Mouse (Mus musculus) intestine, embryonic 15.5 days (tissue): ENCODE data around the gene Gm49486. TPM values are rescaled to one million over a fixed set of nuclear protein-coding genes. Genes with fewer than 3 reads are reported as not detected.
A peak's percentile ranks its signal among the peaks of the same experiment; 100 is the strongest.

ENCODE experiments used
- ATAC-seq: fragments of 200-750 bp; cut with Nextera tagmentation; 2 replicates; pipeline ENCODE4 v1.8.0; 2017; ENCODE audit warnings: moderate TSS enrichment, moderate library complexity
- H3K27ac ChIP-seq: fragments of 300-500 bp; sonication (generic); 2 replicates; pipeline ENCODE4 v1.5.1; 2015; ENCODE audit warnings: mild to moderate bottlenecking, inconsistent platforms
- H3K27me3 ChIP-seq: fragments of 300-500 bp; sonication (generic); replicated peaks from 2 replicates; pipeline ENCODE4 v1.6.1; 2015; ENCODE audit warnings: inconsistent platforms
- H3K36me3 ChIP-seq: fragments of 300-500 bp; sonication (generic); 2 replicates; pipeline ENCODE4 v1.6.1; 2015; ENCODE audit warnings: inconsistent platforms
- H3K4me1 ChIP-seq: fragments of 300-500 bp; sonication (generic); replicated peaks from 2 replicates; pipeline ENCODE4 v1.6.1; 2015; ENCODE audit warnings: inconsistent platforms
- H3K4me2 ChIP-seq: fragments of 300-500 bp; sonication (generic); replicated peaks from 2 replicates; pipeline ENCODE4 v1.6.1; 2015; ENCODE audit warnings: mild to moderate bottlenecking, inconsistent platforms
- H3K4me3 ChIP-seq: fragments of 300-500 bp; sonication (generic); replicated peaks from 2 replicates; pipeline ENCODE4 v1.5.1; 2015; ENCODE audit warnings: inconsistent platforms
- H3K9ac ChIP-seq: fragments of 300-500 bp; sonication (generic); 2 replicates; pipeline ENCODE4 v1.6.1; 2015; ENCODE audit warnings: inconsistent platforms
- H3K9me3 ChIP-seq: fragments of 300-500 bp; sonication (generic); 2 replicates; pipeline ENCODE4 v1.6.1; 2016; ENCODE audit warnings: inconsistent platforms
- WGBS: fragments of 180-500 bp; shearing (Covaris S2); methylation state at CpG from one replicate; pipeline ENCODE4 v1.1.7; 2015; 5-methylcytosine and 5-hydroxymethylcytosine counted together
- polyA plus RNA-seq: library from polyadenylated mRNA; unstranded; fragments of >200 nt; fragmentation: Nextera tagmentation; extraction: Ambion mirVana; gene quantifications from 2 replicates; pipeline ENCODE4 v1.2.1, GENCODE M21; 2015

Gene Gm49486
- polyA plus RNA-seq, 1 experiment from 2014 or later, result 0.35 TPM

DNA sequence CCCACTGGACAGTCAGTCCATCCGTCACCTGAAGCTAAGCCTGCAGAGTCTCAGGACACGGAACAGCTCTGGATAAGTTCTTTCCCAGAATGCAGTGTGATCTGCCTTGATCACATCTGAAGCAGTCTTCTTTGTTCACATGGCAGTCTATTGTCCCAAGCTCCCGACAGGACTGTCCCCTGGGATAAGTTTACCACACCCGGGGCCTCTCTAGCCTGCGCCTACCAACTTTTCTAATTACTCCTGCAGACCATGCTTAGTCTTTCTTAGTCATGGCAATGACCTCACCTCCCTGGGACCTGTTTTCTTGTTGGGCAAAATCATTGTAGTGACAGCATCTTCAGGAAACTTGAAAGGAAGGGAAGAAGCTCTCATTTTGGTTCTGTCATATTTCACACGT lies 8.8 kb downstream of the Gm49486 start:
- WGBS, result 71% methylated on average over 6 of the region's 6 CpGs
- no peak overlapping the region for H3K4me2 ChIP-seq
- no peaks in the 10 kb centered on the region for H3K27me3 ChIP-seq
- H3K9ac ChIP-seq, result no peak overlapping the region
- 0 out of 2 replicates have a peak, but pooled peaks cover 14% of the 10 kb centered on the region for H3K4me1 ChIP-seq
- H3K4me3 ChIP-seq, result no peak overlapping the region
- H3K27ac ChIP-seq, result no peak overlapping the region
- ATAC-seq, result no peak
- peaks cover 35% of the 10 kb centered on the region; the same call in 1 of the 2 replicates for H3K36me3 ChIP-seq
- no peaks in the 10 kb centered on the region for H3K9me3 ChIP-seq

DNA sequence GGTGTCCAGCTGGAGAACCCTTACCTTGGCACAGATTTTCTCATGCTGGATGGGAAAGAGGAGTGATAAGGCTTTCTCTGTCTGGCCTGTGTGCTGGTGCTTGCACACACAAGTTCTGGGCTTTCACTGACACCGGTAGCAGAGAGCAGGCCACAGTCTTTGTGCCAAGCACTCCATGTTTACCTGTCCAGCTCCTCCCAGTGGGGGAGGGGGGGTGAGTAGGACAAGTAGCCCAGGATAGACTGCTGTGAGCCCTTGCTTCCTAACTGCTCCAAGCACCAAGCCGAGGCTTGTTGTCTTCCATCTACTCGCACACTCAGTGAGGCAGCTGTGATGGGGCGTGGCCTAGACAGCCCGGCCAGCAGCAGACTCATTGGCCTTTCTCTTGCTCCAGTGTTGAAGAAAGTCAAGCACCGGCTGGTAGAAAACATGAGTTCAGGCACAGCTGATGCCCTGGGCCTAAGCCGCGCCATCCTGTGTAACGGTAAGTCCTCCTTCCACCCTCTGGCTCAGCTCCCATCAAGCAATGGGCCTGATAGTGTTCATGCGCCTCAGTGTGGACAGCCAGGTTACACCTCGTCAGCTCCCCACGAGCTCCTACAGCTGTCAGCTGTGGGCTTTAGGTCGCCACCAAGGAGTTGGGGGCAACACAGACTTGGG lies 13.5 kb downstream of the Gm49486 start:
- H3K9me3 ChIP-seq, result no peaks in the 10 kb centered on the region
- 71% methylated on average over 13 of the region's 13 CpGs for WGBS
- H3K27me3 ChIP-seq, result no peaks in the 10 kb centered on the region
- ATAC-seq, result peak; percentile 60
- 0 out of 2 replicates have a peak, but pooled peaks cover 9% of the 10 kb centered on the region for H3K4me1 ChIP-seq
- no peak overlapping the region for H3K4me3 ChIP-seq
- no peak overlapping the region for H3K27ac ChIP-seq
- no peak overlapping the region for H3K9ac ChIP-seq
- peaks cover 27% of the 10 kb centered on the region; the same call in 1 of the 2 replicates for H3K36me3 ChIP-seq
- H3K4me2 ChIP-seq, result no peak overlapping the region

DNA sequence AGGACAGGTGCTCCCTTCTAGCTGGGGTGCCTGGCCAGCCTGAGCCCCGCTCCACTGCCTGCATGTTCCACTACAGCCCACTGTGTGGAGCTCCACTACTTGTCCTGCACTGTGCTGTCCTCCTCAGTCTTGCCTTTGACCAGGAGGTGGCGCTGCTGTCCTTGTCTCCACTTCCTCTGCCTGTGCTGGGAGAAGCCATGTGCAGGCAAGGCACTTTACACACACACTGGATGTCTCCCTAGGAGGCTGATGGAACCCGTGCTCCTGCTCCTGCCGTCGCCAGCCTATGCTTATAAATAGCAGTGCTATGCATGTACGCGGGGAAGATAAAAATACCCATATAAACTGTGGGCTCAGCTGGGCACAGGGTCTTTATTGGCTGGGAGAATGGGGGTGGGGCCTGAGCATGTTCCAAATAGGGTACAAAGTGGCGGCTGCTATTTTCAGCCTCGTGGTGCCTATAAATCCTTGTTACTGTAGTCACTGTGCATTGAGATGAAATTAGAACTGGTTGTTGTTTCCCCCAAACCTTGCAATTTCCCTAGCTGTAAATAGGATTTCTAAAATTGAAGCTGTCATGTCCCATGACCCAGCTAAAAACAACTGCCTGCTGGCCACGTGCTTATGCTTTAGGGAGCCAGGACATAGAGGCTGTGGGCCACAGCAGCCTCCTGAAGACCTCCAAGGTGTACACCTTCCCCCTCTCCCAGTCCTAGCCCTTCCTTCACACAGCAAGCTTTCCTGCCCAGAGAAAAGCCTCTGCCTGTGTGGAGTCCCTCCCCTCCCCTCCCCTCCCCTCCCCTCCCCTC lies 14.2 kb downstream of the Gm49486 start:
- Histone ChIP-seq H3K4me1 (0 out of 2 replicates have a peak, but pooled peaks cover 9% of the 10 kb centered on the region), H3K4me3 (no peak overlapping the region), H3K27ac (no peak overlapping the region), H3K36me3 (peaks cover 27% of the 10 kb centered on the region; the same call in 1 of the 2 replicates), H3K4me2 (peak overlapping the region; percentile 30; the same call in 1 of the 2 replicates), H3K9me3 (no peaks in the 10 kb centered on the region), H3K9ac (no peak overlapping the region), H3K27me3 (no peaks in the 10 kb centered on the region)
- ATAC-seq, result peak; percentile 97
- 15% methylated on average over 10 of the region's 10 CpGs for WGBS

DNA sequence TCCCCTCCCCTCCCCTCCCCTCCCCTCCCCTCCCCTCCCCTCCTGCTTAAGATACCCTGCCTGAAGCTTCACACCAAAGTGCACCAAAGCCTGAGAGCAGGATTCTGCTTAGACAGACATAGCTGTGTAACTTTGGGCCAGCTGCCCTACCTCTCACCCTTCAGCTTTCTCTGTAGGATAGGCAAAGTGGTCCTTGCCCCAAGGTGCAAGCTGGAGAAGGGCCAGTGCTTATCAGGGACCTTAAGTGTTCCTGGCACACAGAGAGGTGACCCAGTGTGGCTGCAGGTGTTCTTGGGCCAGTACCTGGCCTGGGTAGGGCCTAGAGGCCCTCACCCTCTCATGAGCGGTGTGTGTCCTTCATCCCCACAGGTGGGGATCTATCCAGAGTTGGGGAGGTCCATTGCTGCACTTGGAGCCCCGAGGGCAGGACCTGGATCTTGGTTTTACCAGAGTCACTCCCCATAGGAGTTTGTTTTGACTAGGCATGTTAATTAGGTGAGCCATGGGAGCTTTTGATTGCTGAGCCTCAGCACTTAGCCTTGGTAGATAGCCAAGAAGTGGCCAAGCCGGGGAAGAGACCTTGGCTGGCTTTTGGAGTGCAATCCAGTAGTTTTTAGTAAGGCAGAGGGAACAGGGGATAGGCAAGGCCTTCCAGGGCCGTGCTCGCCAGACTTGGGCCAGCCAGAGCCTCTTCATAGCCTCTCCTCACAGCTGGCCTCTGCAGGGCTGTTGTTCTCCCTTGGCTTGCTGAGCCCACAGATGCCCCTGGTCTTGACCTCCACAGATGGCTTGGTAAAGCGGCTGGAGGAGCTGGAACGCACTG lies 15.1 kb downstream of the Gm49486 start:
- no peak overlapping the region for H3K4me2 ChIP-seq
- H3K4me1 ChIP-seq, result 0 out of 2 replicates have a peak, but pooled peaks cover 9% of the 10 kb centered on the region
- no peak for ATAC-seq
- WGBS, result 81% methylated on average over 7 of the region's 7 CpGs
- no peaks in the 10 kb centered on the region for H3K9me3 ChIP-seq
- H3K4me3 ChIP-seq, result no peak overlapping the region
- H3K36me3 ChIP-seq, result peaks cover 26% of the 10 kb centered on the region; the same call in 1 of the 2 replicates
- no peaks in the 10 kb centered on the region for H3K27me3 ChIP-seq
- H3K9ac ChIP-seq, result peak overlapping the region; percentile 13; the same call in 1 of the 2 replicates
- H3K27ac ChIP-seq, result no peak overlapping the region

DNA sequence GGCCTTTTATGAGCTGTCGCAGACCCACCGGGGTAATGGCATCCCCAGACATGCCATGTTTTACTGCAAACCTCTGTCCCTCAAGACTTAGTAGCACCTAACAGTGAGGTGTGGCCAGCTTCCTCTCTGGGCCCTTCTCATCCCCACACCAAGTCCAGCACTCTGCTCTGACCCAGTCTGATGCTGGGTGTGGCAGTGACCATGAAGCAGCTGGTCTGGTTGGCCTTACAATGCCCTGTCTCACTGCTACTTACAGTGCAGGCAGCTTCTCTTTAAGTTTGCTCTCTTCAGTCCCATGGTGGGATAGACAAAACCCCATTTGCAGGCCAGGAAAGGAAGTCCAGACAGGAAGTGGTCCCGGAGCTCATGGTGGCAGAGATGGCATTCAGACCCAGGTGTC lies 16.1 kb downstream of the Gm49486 start:
- ATAC-seq, result no peak
- Histone ChIP-seq H3K4me2 (no peak overlapping the region), H3K9me3 (no peaks in the 10 kb centered on the region), H3K4me3 (no peak overlapping the region), H3K4me1 (0 out of 2 replicates have a peak, but pooled peaks cover 9% of the 10 kb centered on the region), H3K9ac (no peak overlapping the region), H3K36me3 (peaks cover 19% of the 10 kb centered on the region; the same call in 1 of the 2 replicates), H3K27me3 (no peaks in the 10 kb centered on the region), H3K27ac (no peak overlapping the region)
- WGBS, result 87% methylated on average over 3 of the region's 3 CpGs

DNA sequence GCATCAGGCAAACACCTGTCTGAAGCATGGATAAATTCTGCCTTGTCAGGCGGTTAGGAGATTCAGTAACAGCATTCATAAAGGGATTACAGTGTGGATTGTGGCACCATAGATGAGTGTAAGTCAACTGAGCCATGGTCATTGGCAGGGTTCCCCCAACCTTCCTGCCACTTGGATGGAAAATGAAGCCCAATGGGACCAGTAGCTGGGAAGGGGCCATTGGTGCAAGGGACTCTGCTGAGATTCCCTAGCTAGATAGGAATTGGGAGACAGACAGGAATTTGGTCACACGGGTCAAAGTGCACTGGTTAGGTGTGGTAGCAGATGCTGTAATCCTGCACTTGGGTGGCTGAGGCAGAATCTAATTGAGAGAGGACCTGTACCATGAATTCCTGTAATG lies 21.0 kb downstream of the Gm49486 start:
- Histone ChIP-seq H3K4me2 (no peak overlapping the region), H3K4me3 (no peak overlapping the region), H3K27ac (no peak overlapping the region), H3K9ac (no peak overlapping the region), H3K27me3 (peaks cover 34% of the 10 kb centered on the region), H3K36me3 (peaks cover 5% of the 10 kb centered on the region; the same call in 1 of the 2 replicates), H3K4me1 (peaks cover 17% of the 10 kb centered on the region), H3K9me3 (no peaks in the 10 kb centered on the region)
- no peak for ATAC-seq
- WGBS, result 67% methylated on average over 2 of the region's 2 CpGs

DNA sequence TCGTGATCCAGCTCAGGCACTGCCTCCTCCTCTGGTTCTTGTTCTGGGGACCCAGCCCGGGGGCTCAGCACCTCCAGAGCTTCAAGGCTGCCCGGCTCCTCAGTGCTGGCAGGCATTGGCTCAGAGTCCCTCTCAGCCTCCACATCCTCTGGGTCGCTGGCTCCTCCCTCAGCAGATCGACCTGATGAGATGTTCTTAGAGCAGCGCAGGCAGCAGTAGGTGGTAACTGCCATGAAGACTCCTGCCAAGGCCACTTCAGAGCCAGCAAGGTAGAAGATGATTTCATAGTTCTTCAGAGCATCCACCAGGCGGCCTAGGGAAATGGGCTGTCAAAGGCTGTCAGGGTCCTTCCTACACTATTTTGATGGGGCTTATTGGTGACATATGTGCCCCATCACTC lies 22.0 kb downstream of the Gm49486 start:
- H3K9ac ChIP-seq, result no peak overlapping the region
- H3K9me3 ChIP-seq, result no peaks in the 10 kb centered on the region
- no peak overlapping the region for H3K27ac ChIP-seq
- no peak overlapping the region for H3K4me2 ChIP-seq
- 0 out of 2 replicates have a peak, but pooled peaks have one; percentile 3 for ATAC-seq
- H3K4me3 ChIP-seq, result no peak overlapping the region
- H3K4me1 ChIP-seq, result peaks cover 17% of the 10 kb centered on the region
- peaks cover 4% of the 10 kb centered on the region; the same call in 1 of the 2 replicates for H3K36me3 ChIP-seq
- peaks cover 34% of the 10 kb centered on the region for H3K27me3 ChIP-seq
- 57% methylated on average over 7 of the region's 7 CpGs for WGBS

DNA sequence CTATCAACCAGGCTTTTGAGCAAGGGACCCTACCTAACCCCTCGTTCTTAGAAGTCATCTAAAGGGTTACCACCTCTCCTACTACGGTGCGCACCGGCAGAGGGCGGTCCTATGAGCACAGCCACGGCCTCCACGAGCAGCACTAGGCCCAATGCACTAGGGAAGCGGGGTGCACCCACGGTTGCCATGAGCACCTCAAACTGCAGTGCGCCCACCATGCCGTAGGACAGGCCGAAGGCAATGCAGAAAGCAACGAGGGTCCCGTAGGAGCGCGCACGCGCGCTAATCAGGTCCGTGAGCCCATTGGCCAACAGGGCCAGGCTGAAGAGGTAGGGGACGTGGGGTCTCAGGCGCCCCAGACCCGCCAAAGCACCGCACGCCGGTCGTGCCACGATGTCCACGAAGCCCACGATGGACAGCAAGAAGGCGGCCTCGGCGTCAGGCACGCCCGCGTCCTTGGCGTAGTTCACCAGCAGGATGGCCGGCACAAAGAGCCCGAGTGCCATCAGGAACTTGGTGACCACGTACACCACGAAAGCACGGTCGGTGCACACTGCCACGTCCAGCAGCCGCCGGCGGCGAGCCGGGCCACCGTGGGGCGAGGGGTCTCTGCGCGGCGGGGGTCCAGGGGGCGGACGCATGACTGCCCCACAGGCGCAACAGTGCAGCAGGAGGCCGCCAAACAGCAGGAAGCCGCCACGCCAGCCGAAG lies 22.7 kb downstream of the Gm49486 start:
- Histone ChIP-seq H3K9me3 (no peaks in the 10 kb centered on the region), H3K4me2 (peak overlapping the region; percentile 84), H3K4me1 (peaks cover 17% of the 10 kb centered on the region), H3K27me3 (peaks cover 34% of the 10 kb centered on the region), H3K9ac (peak overlapping the region; percentile 45), H3K4me3 (peak overlapping the region; percentile 39), H3K36me3 (no peaks in the 10 kb centered on the region; the same call in 1 of the 2 replicates), H3K27ac (no peak overlapping the region)
- WGBS, result 2% methylated on average over 61 of the region's 61 CpGs
- peak; percentile 67 for ATAC-seq

DNA sequence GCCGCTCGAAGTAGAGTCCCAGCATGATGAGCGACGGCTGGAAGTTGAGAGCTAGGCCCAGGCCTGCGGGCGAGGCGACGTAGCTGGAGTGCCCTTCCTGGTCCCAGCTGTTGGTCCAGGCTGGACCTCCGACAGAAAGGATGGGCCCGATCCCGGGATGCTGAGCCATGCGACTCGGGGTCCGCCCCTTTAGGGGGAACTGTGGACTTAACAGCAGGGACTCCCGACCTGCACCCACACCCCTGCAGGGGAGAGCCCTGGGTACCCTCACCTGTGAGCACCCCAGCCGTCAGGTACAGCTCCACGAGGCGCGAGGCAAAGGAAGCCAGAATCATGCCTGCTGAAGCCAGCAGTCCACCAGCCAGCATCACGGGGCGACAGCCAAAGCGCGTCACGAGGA lies 23.4 kb downstream of the Gm49486 start:
- Histone ChIP-seq H3K9me3 (no peaks in the 10 kb centered on the region), H3K36me3 (no peaks in the 10 kb centered on the region; the same call in 1 of the 2 replicates), H3K4me3 (peak overlapping the region; percentile 39), H3K27ac (no peak overlapping the region), H3K4me1 (peaks cover 17% of the 10 kb centered on the region), H3K9ac (peak overlapping the region; percentile 45; the same call in 1 of the 2 replicates), H3K4me2 (peak overlapping the region; percentile 84), H3K27me3 (peaks cover 34% of the 10 kb centered on the region)
- peak; percentile 32; the same call in 1 of the 2 replicates for ATAC-seq
- 37% methylated on average over 24 of the region's 24 CpGs for WGBS

DNA sequence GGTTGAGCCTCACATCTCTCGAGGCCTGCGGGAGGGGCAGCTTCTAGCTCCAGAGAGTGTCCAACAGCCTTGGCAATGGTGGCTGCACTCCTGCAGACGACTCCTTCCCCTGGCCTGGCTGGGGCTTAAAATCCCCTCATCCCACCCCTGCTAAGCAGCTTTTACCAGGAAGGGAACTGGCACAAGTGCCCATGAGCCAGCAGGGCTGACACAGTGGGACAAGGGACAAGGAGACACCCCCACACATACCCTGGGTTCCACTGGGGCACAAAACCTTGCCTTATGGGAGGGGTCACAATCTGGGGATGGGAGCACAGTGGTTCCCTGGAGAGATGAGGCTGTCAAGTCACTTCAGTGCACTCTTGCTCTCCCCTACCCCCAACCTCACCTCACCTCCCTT lies 25.5 kb downstream of the Gm49486 start, which contains the start of gene Slc16a8:
Slc16a8 (minus strand) TSS at position 101 of the 400 bp plus-strand sequence.
- Histone ChIP-seq H3K9me3 (no peaks in the 10 kb centered on the region), H3K4me1 (peaks cover 17% of the 10 kb centered on the region), H3K36me3 (no peaks in the 10 kb centered on the region), H3K9ac (no peak within 1 kb of the TSS), H3K27me3 (peaks cover 48% of the 10 kb centered on the region), H3K4me3 (no peak within 1 kb of the TSS), H3K27ac (no peak within 1 kb of the TSS), H3K4me2 (no peak within 1 kb of the TSS)
- 40% methylated on average over 3 of the region's 3 CpGs for whole genome bisulfite sequencing
- no peak for ATAC-seq

DNA sequence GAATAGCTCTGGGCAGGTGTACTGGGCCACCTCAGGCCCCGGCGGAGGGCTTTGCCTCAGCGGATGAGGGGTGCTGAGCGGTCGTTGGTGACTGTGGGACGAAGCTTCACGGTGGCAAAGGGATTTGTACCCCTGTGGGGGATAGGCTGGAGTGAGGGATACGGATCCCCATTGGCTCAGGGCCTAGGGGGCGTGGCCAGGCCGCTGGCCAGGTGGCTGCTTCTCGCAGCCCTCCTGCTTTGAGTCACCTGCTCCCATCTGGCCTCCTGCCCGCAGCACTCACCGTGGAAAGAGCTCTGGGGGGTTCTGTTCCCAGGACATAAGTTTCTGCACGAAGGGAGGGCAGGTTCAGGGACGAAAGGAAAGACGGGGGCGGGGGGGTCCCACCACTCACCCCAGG lies 29.3 kb downstream of the Gm49486 start:
- Histone ChIP-seq H3K36me3 (no peaks in the 10 kb centered on the region), H3K27ac (no peak overlapping the region), H3K9ac (no peak overlapping the region), H3K27me3 (peaks cover 31% of the 10 kb centered on the region), H3K4me3 (no peak overlapping the region), H3K4me1 (peaks cover 20% of the 10 kb centered on the region), H3K9me3 (no peaks in the 10 kb centered on the region), H3K4me2 (no peak overlapping the region)
- 35% methylated on average over 17 of the region's 17 CpGs for whole genome bisulfite sequencing
- ATAC-seq, result no peak
